Mouse (Mus musculus) limb, embryonic 15.5 days (tissue): ENCODE results near the gene B230118H07Rik. TPM values are rescaled to one million over a fixed set of nuclear protein-coding genes. Genes with fewer than 3 reads are reported as not detected.
"Not testable (repeated sequence)": the region's sequence is repeated elsewhere in the genome, so short reads cannot be mapped to it uniquely, and the experiment has no call there.

Experiments used
- ATAC-seq: fragments of 200-750 bp; cut with Nextera tagmentation; 2 replicates; pipeline ENCODE4 v1.8.0; 2017; ENCODE audit warnings: low read depth, moderate TSS enrichment; ENCODE audit not compliant: insufficient number of reproducible peaks, low FRiP score, low TSS enrichment
- H3K27ac ChIP-seq: fragments of 300-500 bp; sonication (generic); 2 replicates; pipeline ENCODE4 v1.5.1; 2015; ENCODE audit warnings: moderate library complexity, mild to moderate bottlenecking, inconsistent platforms
- H3K27me3 ChIP-seq: fragments of 300-500 bp; sonication (generic); 2 replicates; pipeline ENCODE4 v1.6.1; 2015; ENCODE audit warnings: inconsistent platforms
- H3K36me3 ChIP-seq: fragments of 300-500 bp; sonication (generic); 2 replicates; pipeline ENCODE4 v1.6.1; 2015; ENCODE audit warnings: inconsistent platforms
- H3K4me1 ChIP-seq: fragments of 300-500 bp; sonication (generic); 2 replicates; pipeline ENCODE4 v1.6.1; 2015; ENCODE audit warnings: inconsistent platforms
- H3K4me2 ChIP-seq: fragments of 300-500 bp; sonication (generic); 2 replicates; pipeline ENCODE4 v1.6.1; 2015; ENCODE audit warnings: mild to moderate bottlenecking, inconsistent platforms
- H3K4me3 ChIP-seq: fragments of 300-500 bp; sonication (generic); 2 replicates; pipeline ENCODE4 v1.5.1; 2015; ENCODE audit warnings: mild to moderate bottlenecking, inconsistent platforms
- H3K9ac ChIP-seq: fragments of 300-500 bp; sonication (generic); 2 replicates; pipeline ENCODE4 v1.6.1; 2015; ENCODE audit warnings: inconsistent platforms
- H3K9me3 ChIP-seq: fragments of 300-500 bp; sonication (generic); 2 replicates; pipeline ENCODE4 v1.6.1; 2016; ENCODE audit warnings: inconsistent platforms
- WGBS: fragments of 180-500 bp; shearing (Covaris S2); methylation state at CpG from one replicate; pipeline ENCODE4 v1.1.7; 2015; 5-methylcytosine and 5-hydroxymethylcytosine counted together
- polyA plus RNA-seq: library from polyadenylated mRNA; unstranded; fragments of >200 nt; fragmentation: Nextera tagmentation; extraction: Ambion mirVana; gene quantifications from 2 replicates; pipeline ENCODE4 v1.2.1, GENCODE M21; 2015

Gene B230118H07Rik
- polyA plus RNA-seq, 1 experiment from 2014 or later: 45.6 TPM

- no peaks in the 10 kb centered on the region for H3K4me1 ChIP-seq
- H3K27ac ChIP-seq: no peak overlapping the region
- H3K36me3 ChIP-seq: no peaks in the 10 kb centered on the region
- no peak overlapping the region for H3K4me3 ChIP-seq
- no peak overlapping the region for H3K9ac ChIP-seq
- ATAC-seq: no peak
- H3K9me3 ChIP-seq: no peaks in the 10 kb centered on the region
- H3K27me3 ChIP-seq: no peaks in the 10 kb centered on the region
- no peak overlapping the region for H3K4me2 ChIP-seq
- WGBS: 26% methylated on average over 8 of the region's 8 CpGs
Observed at GRCm38 (mm10) chr2:101543704-101544417, 105.5 kb downstream of the B230118H07Rik start.

- H3K27me3 ChIP-seq, H3K9me3 ChIP-seq, H3K4me3 ChIP-seq, H3K27ac ChIP-seq, H3K4me2 ChIP-seq, H3K4me1 ChIP-seq, H3K36me3 ChIP-seq, H3K9ac ChIP-seq, ATAC-seq: not testable (repeated sequence)
- WGBS: 48% methylated on average over 6 of the region's 6 CpGs
Observed at GRCm38 (mm10) chr2:101536887-101537286, 112.4 kb downstream of the B230118H07Rik start.

GRCm38 (mm10) chr2:101533741-101534140, 115.6 kb downstream of the B230118H07Rik start:
- Histone ChIP-seq H3K36me3 (no peaks in the 10 kb centered on the region), H3K27me3 (no peaks in the 10 kb centered on the region)
- no peak for ATAC-seq

GRCm38 (mm10) chr2:101525503-101526381, 123.6 kb downstream of the B230118H07Rik start:
- H3K27me3 ChIP-seq: no peaks in the 10 kb centered on the region
- no peaks in the 10 kb centered on the region for H3K4me1 ChIP-seq
- no peak overlapping the region for H3K27ac ChIP-seq
- no peak overlapping the region for H3K4me2 ChIP-seq
- no peak for ATAC-seq
- no peaks in the 10 kb centered on the region for H3K36me3 ChIP-seq
- H3K4me3 ChIP-seq: no peak overlapping the region
- H3K9me3 ChIP-seq: no peaks in the 10 kb centered on the region
- no peak overlapping the region for H3K9ac ChIP-seq
- WGBS: 77% methylated on average over 6 of the region's 6 CpGs

More at GRCm38 (mm10) chr2:101533741-101534140, 115.6 kb downstream of the B230118H07Rik start:
- Histone ChIP-seq H3K4me2 (no peak overlapping the region), H3K4me3 (no peak overlapping the region), H3K27ac (no peak overlapping the region), H3K9me3 (no peaks in the 10 kb centered on the region), H3K9ac (no peak overlapping the region), H3K4me1 (no peaks in the 10 kb centered on the region)
- WGBS: 62% methylated on average over 2 of the region's 2 CpGs

- Histone ChIP-seq H3K9ac (no peak overlapping the region), H3K27me3 (no peaks in the 10 kb centered on the region), H3K4me1 (no peaks in the 10 kb centered on the region), H3K27ac (no peak overlapping the region), H3K4me2 (no peak overlapping the region), H3K9me3 (no peaks in the 10 kb centered on the region), H3K36me3 (no peaks in the 10 kb centered on the region), H3K4me3 (no peak overlapping the region)
- 83% methylated on average over 4 of the region's 4 CpGs for WGBS
- no peak for ATAC-seq
Observed at GRCm38 (mm10) chr2:101525091-101525490, 124.2 kb downstream of the B230118H07Rik start.

- ATAC-seq: no peak
- Histone ChIP-seq H3K27me3 (no peaks in the 10 kb centered on the region), H3K9me3 (no peaks in the 10 kb centered on the region), H3K4me3 (no peak overlapping the region), H3K27ac (no peak overlapping the region), H3K4me2 (no peak overlapping the region), H3K36me3 (no peaks in the 10 kb centered on the region), H3K9ac (no peak overlapping the region), H3K4me1 (no peaks in the 10 kb centered on the region)
- WGBS: 75% methylated on average over 1 of the region's 1 CpGs
Observed at GRCm38 (mm10) chr2:101520503-101520902, 128.8 kb downstream of the B230118H07Rik start.

GRCm38 (mm10) chr2:101519928-101520327, 129.4 kb downstream of the B230118H07Rik start:
- ATAC-seq: no peak
- 32% methylated on average over 1 of the region's 1 CpGs for WGBS

More at GRCm38 (mm10) chr2:101519928-101520327, 129.4 kb downstream of the B230118H07Rik start:
- Histone ChIP-seq H3K4me1 (no peaks in the 10 kb centered on the region), H3K27me3 (no peaks in the 10 kb centered on the region), H3K27ac (no peak overlapping the region), H3K36me3 (no peaks in the 10 kb centered on the region), H3K9me3 (no peaks in the 10 kb centered on the region), H3K9ac (no peak overlapping the region), H3K4me2 (no peak overlapping the region), H3K4me3 (no peak overlapping the region)

Other genes with a start within 250 kb of the B230118H07Rik start
- gene Rag2, start 24.8 kb downstream of the B230118H07Rik start, polyA plus RNA-seq: not detected in 2 replicates
- 0.05 TPM in 2 replicates for gene Rag1, start within 50 bp of the B230118H07Rik start, polyA plus RNA-seq
- gene Traf6, start 28.9 kb upstream of the B230118H07Rik start, polyA plus RNA-seq: 10.3 and 10.5 TPM in 2 replicates
- 32.7 and 32.8 TPM in 2 replicates for gene Prr5l, start 233.5 kb upstream of the B230118H07Rik start, polyA plus RNA-seq
- 73.9 and 80.7 TPM in 2 replicates for gene Commd9, start 236.7 kb upstream of the B230118H07Rik start, polyA plus RNA-seq